Mouse (Mus musculus) gastrocnemius, postnatal 14 days (tissue): ENCODE data around the gene Ctdnep1. TPM values are rescaled to one million over a fixed set of nuclear protein-coding genes. Genes with fewer than 3 reads are reported as not detected.
A peak's percentile ranks its signal among the peaks of the same experiment; 100 is the strongest.

Source experiments
- DNase-seq: peaks from one replicate; pipeline ENCODE4 v3.0.0; 2021; ENCODE audit warnings: mixed read lengths
- intact Hi-C: fragments of 180-260 bp; cut with DNase I; formaldehyde crosslinking; loops from one replicate; pipeline ENCODE4 v1.15.1; 2025; ENCODE audit warnings: low total_unique reads
- total RNA-seq, 2 experiments: library from RNA; stranded (reverse); gene quantifications; 2 replicates each; pipeline ENCODE4 v1.2.3; 2021

Gene Ctdnep1
- total RNA-seq, 2 experiments from 2014 or later, result 185 to 209 TPM

DNA sequence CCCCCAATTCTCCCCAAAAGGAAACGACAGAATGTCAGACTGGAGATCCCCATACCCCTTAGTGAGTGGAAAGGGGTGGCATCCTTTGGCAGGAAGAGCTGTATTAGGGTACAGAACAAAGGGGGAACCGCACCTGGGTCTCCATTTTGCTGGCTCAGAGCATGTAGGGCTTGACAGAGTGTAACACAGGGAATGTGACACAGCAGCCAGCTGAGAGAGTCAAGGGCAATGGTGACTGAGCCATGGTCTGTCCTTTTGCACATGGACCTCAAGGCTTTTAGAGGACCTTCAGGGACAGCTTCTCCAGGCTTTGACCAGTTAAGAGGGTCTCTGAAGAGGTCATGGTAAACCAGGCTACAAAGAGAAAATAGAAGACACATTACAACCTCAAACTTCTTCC, 6.0 kb upstream of the Ctdnep1 start:
- intact Hi-C loops, result no loop called here
- no peak for DNase-seq

DNA sequence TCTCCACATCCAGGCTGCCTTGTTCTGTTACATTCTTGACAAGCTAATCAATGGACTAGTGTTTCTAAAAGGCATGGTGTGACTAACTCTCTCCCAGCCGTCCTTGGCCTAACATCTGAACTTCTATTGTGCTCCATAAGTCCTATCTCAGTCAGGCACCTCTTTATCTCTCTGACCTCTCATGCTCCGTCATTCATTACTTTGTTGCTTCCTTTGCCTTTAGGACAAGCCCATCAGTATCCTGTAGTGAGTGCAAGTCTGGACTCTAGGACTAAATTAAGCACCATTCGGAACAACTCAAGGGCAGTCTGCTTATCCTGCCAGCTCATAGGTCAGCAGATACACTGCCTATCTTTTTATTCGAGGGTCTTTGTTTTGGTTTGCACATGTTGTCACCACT, 4.7 kb upstream of the Ctdnep1 start:
- DNase-seq, result no peak
- intact Hi-C loops, result no loop called here

DNA sequence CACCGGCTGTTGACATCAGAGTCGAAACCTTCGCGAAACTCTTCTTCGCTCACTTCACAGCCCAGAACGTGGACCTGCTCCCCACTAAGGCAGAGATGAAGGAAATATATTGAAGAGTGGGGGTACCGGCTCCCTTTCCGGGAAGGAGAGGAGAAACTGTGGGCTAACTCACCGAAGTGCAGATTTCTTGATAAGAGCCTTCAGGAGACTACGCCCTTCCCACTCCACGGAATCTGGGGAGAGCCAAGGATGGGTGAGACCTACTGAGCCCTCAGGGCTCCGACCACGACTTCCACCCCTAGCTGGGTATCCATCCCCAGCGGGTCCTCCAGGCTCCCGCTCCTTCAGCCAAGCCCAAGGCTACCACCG, 1.1 kb upstream of the Ctdnep1 start:
- intact Hi-C loops, result no loop called here
- DNase-seq, result no peak

DNA sequence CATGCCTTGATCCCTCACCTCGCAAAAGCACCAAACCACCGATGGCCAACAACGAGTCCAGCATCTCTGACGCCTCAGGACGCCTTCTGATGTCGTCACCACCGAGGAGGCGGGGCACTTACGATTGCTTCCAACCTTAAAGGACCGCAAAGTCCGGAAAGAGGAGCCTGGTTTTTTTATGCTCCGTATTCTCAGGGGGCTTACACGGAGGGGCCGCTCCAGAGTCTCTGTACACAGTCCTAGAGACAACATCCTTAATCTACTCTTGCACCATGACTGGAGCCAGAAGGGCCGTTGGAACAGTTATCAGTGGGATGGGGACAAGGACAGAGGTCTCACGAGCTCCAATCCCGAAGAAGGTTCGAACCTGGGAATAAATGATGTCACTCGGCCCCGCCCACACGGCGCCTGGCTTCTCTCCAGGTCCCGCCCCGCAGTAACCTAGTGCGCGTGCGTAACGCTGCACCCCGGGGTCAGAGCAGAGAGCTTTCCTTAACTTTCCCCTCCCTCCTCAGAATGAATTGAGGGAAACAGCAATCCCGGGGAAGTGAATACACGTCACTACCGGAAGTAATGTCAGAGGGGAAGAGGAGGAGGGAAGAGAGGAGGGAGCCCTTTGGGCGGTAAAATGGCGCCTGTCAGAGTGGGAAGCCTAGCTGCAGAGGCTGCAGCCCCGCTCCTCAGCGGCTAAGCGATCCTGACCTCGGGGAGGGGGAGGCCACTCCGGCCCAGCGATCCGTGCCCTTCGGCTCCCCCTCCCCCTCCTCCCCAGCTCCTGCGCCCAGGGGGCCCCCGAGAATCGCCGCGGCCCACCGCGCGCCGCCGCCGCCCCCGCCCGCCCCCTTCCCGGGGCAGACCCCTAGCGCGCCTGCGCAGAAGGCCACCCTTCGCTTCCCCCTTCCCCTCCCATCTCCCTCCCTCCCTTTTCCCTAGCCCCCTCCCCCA, 488 bp upstream of the Ctdnep1 start:
- intact Hi-C loops, result no loop called here

DNA sequence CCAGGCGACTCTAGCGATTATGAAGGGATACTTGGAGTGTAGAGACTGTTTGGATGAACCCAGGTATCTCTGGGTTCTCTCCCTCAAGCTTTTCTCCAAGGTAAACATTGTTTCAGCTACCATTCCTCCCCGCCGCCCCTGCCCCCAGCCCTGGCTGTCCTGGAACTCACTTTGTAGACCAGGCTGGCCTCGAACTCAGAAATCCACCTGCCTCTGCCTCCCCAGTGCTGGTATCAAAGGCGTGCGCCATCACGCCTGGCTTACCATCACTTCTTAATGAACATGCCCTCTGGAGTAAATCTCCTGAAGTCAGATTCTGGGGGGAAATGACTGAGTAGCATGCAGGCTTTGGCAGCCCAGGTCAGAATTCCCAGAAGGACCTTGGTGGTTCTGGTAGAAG, 1.3 kb downstream of the Ctdnep1 start, which contains the start of gene Elp5:
Gene Elp5, minus strand, starts transcription at position 293 of the 400 bp plus-strand sequence.
- no peak for DNase-seq
- intact Hi-C loops, result no loop called here

More for the DNA sequence above, 488 bp upstream of the Ctdnep1 start:
- DNase-seq, result peak; percentile 92

DNA sequence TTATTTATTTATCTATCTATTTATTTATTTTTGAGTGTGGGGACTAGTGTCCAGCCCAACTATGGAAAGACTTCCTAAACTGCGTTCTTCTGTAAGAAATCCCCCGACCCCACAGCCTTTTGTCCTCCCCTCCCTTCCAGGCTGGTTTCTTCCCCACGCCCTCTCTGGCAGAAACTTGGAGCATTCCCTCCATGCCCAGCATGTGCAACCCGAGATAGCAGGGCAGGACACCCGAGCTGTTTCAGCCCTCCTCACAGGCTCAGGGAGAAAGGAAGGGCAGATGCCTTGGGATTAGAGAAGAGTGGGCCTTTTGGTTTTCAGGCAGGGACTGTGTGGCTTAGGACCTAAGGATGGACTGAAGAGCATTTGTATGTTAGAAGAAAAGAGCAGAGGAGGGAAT, 1.9 kb downstream of the Ctdnep1 start:
- DNase-seq, result peak; percentile 66
- intact Hi-C loops, result no loop called here

DNA sequence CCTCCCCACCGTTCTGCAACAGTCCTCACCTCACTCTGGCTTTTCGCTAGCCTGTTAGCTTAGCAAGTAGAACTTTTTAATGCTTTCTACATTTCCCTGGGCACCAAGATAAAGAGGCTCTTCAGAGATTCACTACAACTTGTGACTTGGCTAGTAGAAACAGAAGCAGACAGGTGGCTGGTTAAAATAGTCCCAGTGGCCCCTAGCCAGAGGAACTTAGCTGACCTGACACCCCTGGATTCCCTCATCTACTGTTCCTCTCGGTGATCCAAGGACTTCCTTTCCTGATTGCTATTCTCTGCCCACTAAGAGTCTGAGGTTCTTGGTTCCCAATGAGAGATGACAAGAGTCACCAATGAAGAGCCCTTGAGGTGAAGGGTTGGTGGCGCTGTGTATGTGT, 2.4 kb downstream of the Ctdnep1 start:
- DNase-seq, result peak; percentile 52
- intact Hi-C loops, result no loop called here

DNA sequence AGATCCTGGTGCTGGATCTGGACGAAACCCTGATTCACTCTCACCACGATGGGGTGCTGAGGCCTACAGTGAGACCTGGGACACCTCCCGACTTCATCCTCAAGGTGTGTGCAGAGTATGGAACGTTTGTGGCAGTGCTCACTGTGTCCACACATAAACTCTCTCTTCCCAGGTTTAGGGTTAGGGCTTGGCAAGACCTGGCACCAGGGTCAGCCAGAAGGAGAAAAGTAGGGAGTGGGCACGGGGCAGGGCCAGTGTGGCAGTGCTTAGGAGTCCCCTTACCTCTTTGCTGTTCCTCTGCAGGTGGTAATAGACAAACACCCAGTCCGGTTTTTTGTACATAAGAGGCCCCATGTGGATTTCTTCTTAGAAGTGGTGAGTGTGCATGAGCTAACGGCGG, 3.5 kb downstream of the Ctdnep1 start:
- intact Hi-C loops, result no loop called here
- no peak for DNase-seq

DNA sequence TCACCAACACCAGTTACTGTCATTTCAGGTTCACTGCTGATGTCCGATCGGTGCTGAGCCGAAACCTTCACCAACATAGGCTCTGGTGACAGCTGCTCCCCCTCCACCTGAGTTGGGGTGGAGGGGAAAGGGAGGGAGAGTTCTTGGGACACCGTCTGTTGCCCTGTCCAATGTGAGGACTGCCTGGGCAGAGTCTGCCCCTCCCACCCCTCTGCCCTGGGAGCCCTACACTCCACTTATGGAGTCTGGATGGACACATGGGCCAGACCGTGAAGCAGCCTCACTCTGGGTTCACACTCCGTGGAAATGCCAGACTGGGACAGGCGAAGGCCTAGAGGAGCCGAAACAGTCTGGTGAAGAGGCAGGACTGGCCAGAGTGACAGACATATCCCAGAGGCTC, 9.0 kb downstream of the Ctdnep1 start:
- no peak for DNase-seq
- intact Hi-C loops, result no loop called here

DNA sequence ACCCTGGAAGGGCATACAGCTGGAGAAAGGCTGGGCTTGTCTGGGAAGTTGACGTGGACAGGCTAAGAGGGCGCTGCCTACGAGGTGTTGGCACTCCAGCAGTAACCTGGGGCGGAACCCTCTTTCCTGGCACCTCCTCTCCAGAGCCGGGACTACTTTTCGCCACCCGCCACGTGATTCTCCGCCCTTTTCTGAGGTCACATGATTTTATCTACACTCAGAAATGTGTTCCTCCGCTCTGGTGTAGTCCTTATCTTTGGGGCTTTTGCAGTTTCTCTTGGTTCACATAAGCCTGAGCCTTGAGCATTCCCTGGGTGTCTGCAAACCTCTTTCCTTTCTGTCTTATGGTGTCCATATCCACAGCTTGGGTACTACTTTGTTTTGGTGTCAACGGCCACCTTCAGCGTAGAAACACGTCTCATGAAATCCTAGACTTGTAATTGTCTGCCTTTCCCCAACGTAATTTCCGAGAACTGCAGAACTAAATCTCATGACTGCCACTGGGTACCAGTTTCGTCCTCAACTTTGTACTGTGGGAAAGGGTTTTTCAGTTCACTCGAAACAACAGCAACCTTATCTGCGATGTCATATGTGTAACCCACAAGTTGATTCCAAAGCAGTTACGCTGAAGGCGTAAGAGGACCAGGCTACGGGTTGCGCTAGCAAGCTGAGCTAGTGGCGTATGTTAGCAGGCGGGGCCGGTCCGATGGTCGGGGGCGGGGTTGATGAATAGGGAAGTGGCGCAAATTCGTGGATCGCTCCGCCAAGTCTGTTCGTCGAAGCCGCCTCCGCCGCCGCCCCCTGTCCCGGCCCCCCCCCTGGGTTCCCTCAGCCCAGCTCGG, 10.1 kb downstream of the Ctdnep1 start, which contains the start of gene Gabarap:
Gene Gabarap, plus strand, starts transcription at position 294 of the 842 bp plus-strand sequence.
- DNase-seq, result peak; percentile 97
- intact Hi-C loops, result no loop called here

DNA sequence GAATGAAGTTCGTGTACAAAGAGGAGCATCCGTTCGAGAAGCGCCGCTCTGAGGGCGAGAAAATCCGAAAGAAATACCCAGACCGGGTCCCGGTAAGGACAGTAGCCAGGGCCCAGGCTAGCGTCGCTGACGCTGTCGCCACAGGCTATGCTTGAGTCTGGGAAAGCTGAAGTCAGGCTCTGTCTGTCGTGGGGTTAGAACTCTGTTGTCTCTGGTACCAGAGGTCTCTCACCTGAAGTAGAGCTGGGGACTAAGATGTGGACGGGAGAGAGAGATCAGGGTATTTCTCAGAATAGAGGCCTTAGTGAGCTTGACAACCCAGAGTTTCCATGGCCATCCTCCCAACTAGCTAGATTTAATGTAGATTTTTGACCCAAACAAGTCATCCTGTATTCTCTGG, 10.8 kb downstream of the Ctdnep1 start:
- intact Hi-C loops, result no loop called here
- no peak for DNase-seq

DNA sequence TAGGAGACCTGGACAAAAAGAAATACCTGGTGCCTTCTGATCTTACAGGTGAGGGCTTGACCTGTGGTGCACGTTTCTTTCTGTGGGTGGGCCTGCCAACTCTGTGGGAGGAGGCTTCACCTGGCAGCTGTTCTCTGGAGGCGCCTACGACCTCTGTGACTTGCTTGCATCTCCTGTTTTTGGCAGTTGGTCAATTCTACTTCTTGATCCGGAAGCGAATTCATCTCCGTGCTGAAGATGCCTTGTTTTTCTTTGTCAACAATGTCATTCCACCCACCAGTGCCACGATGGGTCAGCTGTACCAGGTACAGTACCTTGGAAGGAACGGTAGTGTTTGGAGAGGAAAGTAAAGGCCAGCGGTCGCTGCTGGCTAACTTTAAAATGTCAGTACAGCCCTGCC, 11.4 kb downstream of the Ctdnep1 start:
- DNase-seq, result no peak
- intact Hi-C loops, result no loop called here

DNA sequence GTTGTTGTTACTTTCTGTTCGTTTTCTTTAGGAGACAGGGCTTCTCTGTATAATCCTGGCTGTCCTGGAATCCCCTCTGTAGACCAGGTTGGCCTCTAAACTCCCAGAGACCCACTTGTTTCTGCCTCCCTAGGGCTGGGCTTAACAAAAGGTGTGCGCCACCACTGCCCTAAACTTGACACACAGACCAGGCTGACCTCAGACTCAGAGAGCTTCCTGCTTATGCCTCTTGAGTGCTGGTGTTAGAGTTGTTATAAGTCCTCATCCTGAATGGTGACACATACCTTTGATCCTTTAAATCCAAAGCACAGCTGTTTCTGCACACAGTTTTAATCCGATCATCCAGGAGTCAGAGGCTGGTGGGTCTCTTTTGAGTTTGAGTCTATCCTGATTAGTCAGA, 12.0 kb downstream of the Ctdnep1 start:
- no peak for DNase-seq
- intact Hi-C loops, result no loop called here

DNA sequence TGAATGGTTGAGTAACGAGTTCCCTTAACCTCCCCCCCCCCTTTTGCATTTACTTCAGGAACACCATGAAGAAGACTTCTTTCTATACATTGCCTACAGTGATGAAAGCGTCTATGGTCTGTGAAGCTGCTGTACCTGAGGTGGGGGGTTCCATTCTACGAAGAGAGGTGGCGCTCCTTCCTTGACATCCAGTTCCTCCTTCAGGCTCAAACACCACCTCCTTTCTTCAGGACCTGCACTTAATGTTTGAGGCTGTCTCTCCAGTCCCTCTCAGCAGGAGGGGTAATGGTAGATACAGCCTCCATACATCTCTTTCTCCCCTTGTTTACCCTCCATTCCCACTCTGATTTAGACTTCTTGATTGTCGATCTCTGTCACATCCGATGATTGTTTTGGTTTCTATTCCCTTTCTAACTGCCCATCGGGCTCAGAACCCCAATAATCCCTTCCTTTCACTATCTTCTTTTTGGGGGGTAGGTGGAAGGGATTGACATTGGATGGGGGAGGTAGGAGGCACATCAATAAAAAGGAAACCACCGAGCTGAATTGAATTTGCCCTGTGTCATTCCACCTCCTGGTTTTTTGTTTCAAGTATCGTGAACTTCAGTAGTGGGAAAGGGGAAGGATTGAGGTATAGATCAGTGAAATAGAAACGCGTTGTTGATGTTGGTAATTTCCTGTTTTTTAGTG, 13.6 kb downstream of the Ctdnep1 start:
- intact Hi-C loops, result no loop called here

DNA sequence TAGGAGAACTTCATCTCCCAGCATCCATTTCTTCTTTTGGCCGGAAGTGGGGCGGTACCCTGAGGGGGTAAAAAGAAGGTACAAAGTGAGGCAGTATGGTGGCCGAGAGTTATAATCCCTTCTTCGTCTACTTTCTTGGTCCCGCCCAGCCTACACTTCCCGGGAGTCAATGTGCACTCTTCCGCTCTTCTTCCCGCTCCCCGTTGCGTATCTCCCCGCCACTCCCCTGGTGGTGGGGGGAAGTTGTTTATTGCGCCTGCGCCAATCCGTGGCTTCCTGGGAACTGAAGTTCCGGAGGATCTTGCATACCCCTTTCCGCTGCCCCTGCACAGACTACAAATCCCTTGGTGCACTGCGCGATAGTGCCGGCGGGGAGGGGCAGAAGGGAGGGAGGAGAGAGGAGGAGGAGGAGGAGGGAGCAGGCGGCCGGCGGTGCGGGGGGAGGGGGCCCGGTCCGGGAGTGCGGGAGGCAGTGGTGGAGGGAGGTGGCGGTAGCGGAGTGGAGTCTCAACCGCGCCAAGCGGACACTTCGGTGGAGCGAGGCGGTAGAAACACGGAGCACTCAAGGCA, 14.5 kb downstream of the Ctdnep1 start, which contains the start of gene Phf23:
Gene Phf23, plus strand, starts transcription at position 387 of the 570 bp plus-strand sequence.
- intact Hi-C loops, result no loop called here
- peak; percentile 98 for DNase-seq

More for the DNA sequence above, 13.6 kb downstream of the Ctdnep1 start:
- DNase-seq, result no peak

DNA sequence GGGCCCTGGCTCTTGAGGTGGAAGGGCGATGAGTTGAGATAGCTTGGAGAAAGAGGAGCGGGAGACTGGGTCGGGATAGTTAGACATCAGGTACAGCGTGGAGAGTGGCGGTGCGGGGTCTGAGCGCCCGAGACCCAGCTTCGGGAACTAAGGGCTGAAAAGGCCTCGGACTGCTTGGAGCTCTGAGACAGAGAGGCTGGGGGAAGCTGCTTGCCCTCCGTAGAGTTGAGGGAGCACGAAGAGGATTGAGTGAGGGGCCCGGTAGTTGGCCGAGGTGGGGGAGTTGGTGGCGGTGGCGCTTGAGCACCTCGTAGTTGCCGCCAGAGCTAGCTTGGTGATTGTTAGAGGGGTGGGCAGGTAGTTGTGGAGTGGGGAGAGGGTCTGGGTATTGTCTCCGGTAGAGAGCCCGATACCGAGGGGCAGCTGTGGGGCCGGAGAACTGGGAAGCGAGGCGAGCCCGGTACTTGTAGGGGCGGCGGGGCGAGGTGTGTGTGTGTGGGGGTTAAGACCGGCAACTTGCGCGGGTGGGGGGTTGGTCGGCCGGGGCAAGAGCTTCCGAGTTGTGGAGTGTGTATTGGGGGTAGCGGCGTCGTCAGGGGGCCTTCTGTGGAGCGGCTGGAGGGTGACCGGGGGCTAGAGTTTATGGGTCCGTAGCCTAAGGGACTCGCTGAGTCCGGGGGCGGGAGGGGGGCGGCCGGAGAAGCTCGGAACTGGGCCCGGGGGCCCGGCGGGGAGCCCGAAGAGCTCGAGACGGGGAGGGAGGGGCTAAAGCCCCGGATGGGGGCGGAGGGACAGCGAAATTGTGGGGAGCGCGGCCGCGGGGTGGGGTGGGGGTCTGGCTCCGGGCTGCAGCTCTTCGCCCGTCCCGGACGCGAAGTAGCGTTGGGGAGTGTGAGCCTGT, 15.5 kb downstream of the Ctdnep1 start:
- intact Hi-C loops, result no loop called here
- peak; percentile 76 for DNase-seq

DNA sequence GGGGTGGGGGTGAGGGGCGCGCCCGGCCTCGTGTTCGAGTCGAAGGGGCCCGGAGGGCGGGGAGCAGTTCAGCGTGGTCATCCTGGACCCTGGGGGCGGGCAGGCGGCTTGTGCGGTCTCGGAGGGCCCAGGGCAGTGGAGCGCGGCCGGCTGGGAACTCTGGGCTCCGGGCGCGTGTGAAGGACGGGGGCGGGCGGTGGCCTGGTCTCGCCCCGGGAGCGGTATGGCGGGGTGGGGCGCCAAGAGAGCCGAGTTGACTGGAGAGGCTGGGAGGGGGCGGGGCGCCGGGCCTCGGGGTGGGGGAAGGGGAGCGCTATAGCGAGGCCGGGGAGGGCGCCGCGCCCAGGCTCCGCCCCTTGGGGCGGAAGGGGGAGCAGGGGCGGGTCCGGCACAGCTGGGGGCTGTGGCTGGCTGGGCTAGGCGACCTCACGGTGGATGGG, 16.1 kb downstream of the Ctdnep1 start:
- intact Hi-C loops, result no loop called here
- DNase-seq, result peak; percentile 93
